Mouse (Mus musculus) lung, postnatal 25 days (tissue): ENCODE measurements at regions not wholly inside any gene's neighbourhood (a gene's known extent, or its start where the extent isn't known, plus 50 kb on each side); places are given as distances from the start of the nearest gene placed in this dataset.

Source experiments
- DNase-seq: peaks from one replicate; pipeline ENCODE4 v3.0.0; 2022; ENCODE audit warnings: low spot score

GRCm38 (mm10) chr1:106086687-106087086 is 84.9 kb upstream of the Phlpp1 start:
- no peak for DNase-seq

- no peak for DNase-seq
Observed at GRCm38 (mm10) chr1:106092909-106093557, 78.5 kb upstream of the Phlpp1 start.

GRCm38 (mm10) chr1:106093813-106094212 is 77.7 kb upstream of the Phlpp1 start:
- DNase-seq: peak; percentile 43

- DNase-seq: no peak
Observed at GRCm38 (mm10) chr1:106096324-106096723, 75.2 kb upstream of the Phlpp1 start.

GRCm38 (mm10) chr1:106097177-106097576 is 74.4 kb upstream of the Phlpp1 start:
- peak; percentile 33 for DNase-seq

- peak; percentile 67 for DNase-seq
Observed at GRCm38 (mm10) chr1:106100611-106101010, 70.9 kb upstream of the Phlpp1 start.

- DNase-seq: no peak
Observed at GRCm38 (mm10) chr1:106102537-106102936, 69.0 kb upstream of the Phlpp1 start.

- DNase-seq: peak; percentile 57
Observed at GRCm38 (mm10) chr1:106109081-106109480, 62.5 kb upstream of the Phlpp1 start.
